Mouse (Mus musculus) midbrain, postnatal 0 days (tissue): Measurements from ENCODE around the gene Olfr1382. TPM values are rescaled to one million over a fixed set of nuclear protein-coding genes. Genes with fewer than 3 reads are reported as not detected.
"Not testable (repeated sequence)": the region's sequence is repeated elsewhere in the genome, so short reads cannot be mapped to it uniquely, and the experiment has no call there.

Source experiments
- ATAC-seq: fragments of 200-750 bp; cut with Nextera tagmentation; 2 replicates; pipeline ENCODE4 v1.8.0; 2017; ENCODE audit warnings: moderate number of reproducible peaks, mild to moderate bottlenecking, moderate TSS enrichment, moderate library complexity; ENCODE audit not compliant: low FRiP score
- DNase-seq: peaks from one replicate; pipeline ENCODE4 v3.0.0-alpha.2; 2015; ENCODE audit warnings: low spot score
- H3K27ac ChIP-seq: fragments of 300-500 bp; sonication (generic); 2 replicates; pipeline ENCODE4 v1.5.1; 2014; ENCODE audit warnings: low read depth, mild to moderate bottlenecking, low read length, mixed read lengths
- H3K27me3 ChIP-seq: fragments of 300-500 bp; sonication (generic); 2 replicates; pipeline ENCODE4 v1.6.1; 2014; ENCODE audit warnings: low read length, control low read depth, mixed read lengths; ENCODE audit not compliant: insufficient read depth
- H3K36me3 ChIP-seq: fragments of 300-500 bp; sonication (generic); 2 replicates; pipeline ENCODE4 v1.6.1; 2014; ENCODE audit warnings: low read length, control low read depth, mixed read lengths; ENCODE audit not compliant: insufficient read depth
- H3K4me1 ChIP-seq: fragments of 300-500 bp; sonication (generic); 2 replicates; pipeline ENCODE4 v1.6.1; 2014; ENCODE audit warnings: mild to moderate bottlenecking, control low read depth, antibody characterized with exemption, low read length, mixed read lengths; ENCODE audit not compliant: insufficient read depth
- H3K4me2 ChIP-seq: fragments of 300-500 bp; sonication (generic); 2 replicates; pipeline ENCODE4 v1.6.1; 2014; ENCODE audit warnings: low read depth, mild to moderate bottlenecking, low read length, mixed read lengths; ENCODE audit not compliant: poor library complexity, severe bottlenecking
- H3K4me3 ChIP-seq: fragments of 300-500 bp; sonication (generic); 2 replicates; pipeline ENCODE4 v1.5.1; 2014; ENCODE audit warnings: low read depth, mild to moderate bottlenecking, low read length, moderate library complexity
- H3K9ac ChIP-seq: fragments of 300-500 bp; sonication (generic); replicated peaks from 2 replicates; pipeline ENCODE4 v1.6.1; 2014; ENCODE audit warnings: mild to moderate bottlenecking, low read length, moderate library complexity, mixed read lengths; ENCODE audit not compliant: poor library complexity, severe bottlenecking
- H3K9me3 ChIP-seq: fragments of 300-500 bp; sonication (generic); 2 replicates; pipeline ENCODE4 v1.6.1; 2016; ENCODE audit warnings: low read length, control low read depth
- CTCF ChIP-seq: IDR thresholded peaks from 2 replicates; pipeline ENCODE4 v1.5.1; 2016; ENCODE audit warnings: antibody characterized with exemption, mild to moderate bottlenecking
- WGBS: fragments of 180-500 bp; shearing (Covaris S2); extraction: QIAGEN DNeasy Blood & Tissue Kit; methylation state at CpG from one replicate; pipeline ENCODE4 v1.1.7; 2014; 5-methylcytosine and 5-hydroxymethylcytosine counted together
- polyA plus RNA-seq: library from polyadenylated mRNA; unstranded; fragments of >200 nt; fragmentation: Nextera tagmentation; extraction: Ambion mirVana; gene quantifications from 2 replicates; pipeline ENCODE4 v1.2.1, GENCODE M21; 2015
- total RNA-seq: library from RNA; depleted of rRNA; stranded (reverse); fragments of >200 nt; gene quantifications from 2 replicates; pipeline ENCODE4 v1.2.3, GENCODE M21; 2014; rRNA removed

Olfr1382 gene
- total RNA-seq (not detected in 2 replicates), polyA plus RNA-seq (not detected in 2 replicates)

GRCm38 (mm10) chr11:49527947-49528346 lies at the start of gene Olfr1382:
Gene Olfr1382 (plus strand): TSS chr11:49528247.
- no peak for TF ChIP-seq CTCF
- DNase-seq = no peak
- Histone ChIP-seq H3K4me3 (no peak within 1 kb of the TSS), H3K4me2 (no peak within 1 kb of the TSS), H3K4me1 (no peaks in the 10 kb centered on the region), H3K9me3 (no peaks in the 10 kb centered on the region), H3K27ac (no peak within 1 kb of the TSS), H3K36me3 (no peaks in the 10 kb centered on the region), H3K9ac (no peak within 1 kb of the TSS), H3K27me3 (no peaks in the 10 kb centered on the region)
- WGBS = 96% methylated on average over 3 of the region's 3 CpGs
- no peak for ATAC-seq

GRCm38 (mm10) chr11:49485973-49486372 lies 42.1 kb upstream of the Olfr1382 start:
- no peaks in the 10 kb centered on the region for H3K4me1 ChIP-seq
- no peak overlapping the region for H3K4me2 ChIP-seq
- 67% methylated on average over 4 of the region's 4 CpGs for WGBS
- TF ChIP-seq CTCF = no peak
- H3K9me3 ChIP-seq = no peaks in the 10 kb centered on the region
- H3K36me3 ChIP-seq = no peaks in the 10 kb centered on the region
- H3K9ac ChIP-seq = no peak overlapping the region
- no peaks in the 10 kb centered on the region for H3K27me3 ChIP-seq
- H3K4me3 ChIP-seq = no peak overlapping the region
- DNase-seq = no peak
- no peak for ATAC-seq
- H3K27ac ChIP-seq = no peak overlapping the region

DNA sequence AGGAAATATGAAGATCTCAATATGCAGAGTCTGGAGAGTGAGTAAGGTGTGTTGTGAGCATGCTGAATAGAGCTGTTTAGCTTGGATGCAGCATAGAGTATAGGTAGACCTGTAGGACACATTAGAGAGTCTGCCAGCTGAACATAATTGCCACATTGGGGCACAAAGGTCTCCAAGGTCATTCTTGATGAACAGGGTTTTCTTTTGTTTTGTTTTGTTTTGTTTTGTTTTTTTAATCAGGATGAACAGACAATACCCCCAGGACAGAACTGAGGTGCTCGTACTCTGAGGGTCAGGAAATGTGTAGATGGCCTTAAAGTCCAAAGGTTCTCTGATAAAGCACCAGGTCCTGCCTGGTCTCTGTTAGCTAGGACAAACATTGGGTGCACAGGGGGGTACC lies 39.3 kb upstream of the Olfr1382 start, which contains the start of gene Olfr1385:
Gene Olfr1385, plus strand, starts transcription at position 301 of the 400 bp plus-strand sequence.
- H3K4me2 ChIP-seq, H3K4me1 ChIP-seq, H3K27ac ChIP-seq, DNase-seq, H3K36me3 ChIP-seq, H3K27me3 ChIP-seq, H3K9ac ChIP-seq, ATAC-seq, H3K9me3 ChIP-seq, H3K4me3 ChIP-seq: not testable (repeated sequence)
- WGBS = 79% methylated on average over 1 of the region's 1 CpGs

DNA sequence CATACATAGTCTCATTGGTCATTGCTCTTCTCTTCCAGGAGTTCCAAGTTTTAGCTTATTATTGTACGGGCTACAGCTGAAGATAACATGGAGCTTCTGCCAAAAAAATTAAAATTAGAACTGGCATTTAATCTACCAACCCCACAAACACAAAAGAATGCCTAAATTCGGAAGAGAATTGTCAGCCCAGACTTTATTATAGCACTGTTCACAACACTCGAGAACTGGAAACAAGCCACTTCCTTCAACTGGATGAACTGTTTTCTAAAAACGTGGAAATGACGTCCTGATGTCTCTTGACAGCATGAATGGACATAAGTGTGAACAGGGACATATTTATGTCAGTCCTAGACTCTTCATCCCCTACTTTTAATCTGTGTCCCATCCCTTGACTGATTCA lies 10.0 kb upstream of the Olfr1382 start:
- Histone ChIP-seq H3K36me3 (no peaks in the 10 kb centered on the region), H3K27ac (no peak overlapping the region), H3K4me1 (no peaks in the 10 kb centered on the region), H3K4me3 (no peak overlapping the region), H3K9ac (no peak overlapping the region), H3K27me3 (no peaks in the 10 kb centered on the region), H3K4me2 (no peak overlapping the region), H3K9me3 (no peaks in the 10 kb centered on the region)
- ATAC-seq = no peak
- 76% methylated on average over 5 of the region's 5 CpGs for WGBS
- DNase-seq = no peak
- no peak for TF ChIP-seq CTCF

DNA sequence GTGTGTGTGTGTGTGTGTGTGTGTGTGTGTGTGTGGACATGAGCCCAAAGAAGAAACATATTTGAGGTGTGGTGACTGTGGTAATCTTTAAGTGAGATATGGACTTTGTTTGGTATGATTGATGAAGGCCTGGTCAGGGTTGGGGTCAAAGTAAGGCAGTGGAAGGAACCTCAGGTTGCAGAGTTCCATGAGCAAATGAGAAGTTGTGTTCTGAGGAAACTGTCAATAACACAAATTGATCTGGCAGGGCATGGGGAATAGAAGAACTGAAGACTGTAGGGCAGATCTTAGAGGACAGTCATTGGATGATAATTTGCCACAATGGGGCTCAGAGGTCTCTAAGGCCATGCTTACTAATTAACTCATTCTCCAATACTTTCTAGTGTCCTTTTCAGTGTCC lies 8.7 kb upstream of the Olfr1382 start, which contains the start of gene Olfr1383:
Gene Olfr1383, plus strand, starts transcription at position 301 of the 400 bp plus-strand sequence.
- H3K4me1 ChIP-seq = no peaks in the 10 kb centered on the region
- TF ChIP-seq CTCF = no peak
- H3K9me3 ChIP-seq = no peaks in the 10 kb centered on the region
- H3K36me3 ChIP-seq = no peaks in the 10 kb centered on the region
- H3K27ac ChIP-seq = no peak within 1 kb of the TSS
- H3K4me2 ChIP-seq = no peak within 1 kb of the TSS
- DNase-seq = no peak
- H3K27me3 ChIP-seq = no peaks in the 10 kb centered on the region
- no peak within 1 kb of the TSS for H3K4me3 ChIP-seq
- no peak for ATAC-seq
- no peak within 1 kb of the TSS for H3K9ac ChIP-seq

- Histone ChIP-seq H3K9me3 (no peaks in the 10 kb centered on the region), H3K4me2 (no peak overlapping the region), H3K27me3 (no peaks in the 10 kb centered on the region), H3K4me1 (no peaks in the 10 kb centered on the region), H3K9ac (no peak overlapping the region), H3K4me3 (no peak overlapping the region), H3K27ac (no peak overlapping the region), H3K36me3 (no peaks in the 10 kb centered on the region)
- DNase-seq = no peak
- ATAC-seq = no peak
- TF ChIP-seq CTCF = no peak
These were observed 4.7 kb downstream of the Olfr1382 start for GRCm38 (mm10) chr11:49532761-49533160.
